Mouse (Mus musculus) mouse trophoblast stem cell (cell line): ENCODE measurements around the gene Capn9.

Experiments used
- in situ Hi-C, 2 experiments: fragments of 300-500 bp; cut with MseI, MboI; formaldehyde crosslinking; loops; 2 replicates in 1 of 2; 3 replicates in 1 of 2; pipeline ENCODE4 v1.15.1; 2025

The Capn9 gene

GRCm38 (mm10) chr8:124575811-124576210 lies at the start of gene Capn9:
TSS of gene Capn9 (plus strand) at chr8:124576111.
- in situ Hi-C loops = no loop called here

GRCm38 (mm10) chr8:124526261-124526660 lies 49.6 kb upstream of the Capn9 start:
- in situ Hi-C loops = no loop called here

GRCm38 (mm10) chr8:124530076-124530475 lies 45.8 kb upstream of the Capn9 start:
- in situ Hi-C loops = no loop called here

- in situ Hi-C loops = no loop called here
Observed at GRCm38 (mm10) chr8:124530556-124530955, 45.4 kb upstream of the Capn9 start.

GRCm38 (mm10) chr8:124530996-124531395 lies 44.9 kb upstream of the Capn9 start:
- in situ Hi-C loops = no loop called here

- in situ Hi-C loops = no loop called here
Observed at GRCm38 (mm10) chr8:124532626-124533025, 43.3 kb upstream of the Capn9 start.

GRCm38 (mm10) chr8:124535451-124535850 lies 40.5 kb upstream of the Capn9 start:
- in situ Hi-C loops = no loop called here

- in situ Hi-C loops = no loop called here
Observed at GRCm38 (mm10) chr8:124540906-124541305, 35.0 kb upstream of the Capn9 start.

- in situ Hi-C loops = no loop called here
Observed at GRCm38 (mm10) chr8:124542001-124542400, 33.9 kb upstream of the Capn9 start.

- in situ Hi-C loops = no loop called here
Observed at GRCm38 (mm10) chr8:124543272-124543671, 32.6 kb upstream of the Capn9 start.

GRCm38 (mm10) chr8:124546371-124546770 lies 29.5 kb upstream of the Capn9 start:
- in situ Hi-C loops = no loop called here

GRCm38 (mm10) chr8:124546815-124547214 lies 29.1 kb upstream of the Capn9 start:
- in situ Hi-C loops = no loop called here

- in situ Hi-C loops = no loop called here
Observed at GRCm38 (mm10) chr8:124547269-124547668, 28.6 kb upstream of the Capn9 start.

GRCm38 (mm10) chr8:124548187-124548586 lies 27.7 kb upstream of the Capn9 start:
- in situ Hi-C loops = no loop called here

GRCm38 (mm10) chr8:124551011-124551661 lies 24.8 kb upstream of the Capn9 start:
- in situ Hi-C loops = no loop called here

GRCm38 (mm10) chr8:124555113-124555750 lies 20.7 kb upstream of the Capn9 start:
- in situ Hi-C loops = no loop called here

- in situ Hi-C loops = no loop called here
Observed at GRCm38 (mm10) chr8:124556164-124556563, 19.7 kb upstream of the Capn9 start.

- in situ Hi-C loops = no loop called here
Observed at GRCm38 (mm10) chr8:124556658-124557057, 19.3 kb upstream of the Capn9 start.

GRCm38 (mm10) chr8:124557476-124557875 lies 18.4 kb upstream of the Capn9 start:
- in situ Hi-C loops = no loop called here

- in situ Hi-C loops = no loop called here
Observed at GRCm38 (mm10) chr8:124567126-124567525, 8.8 kb upstream of the Capn9 start.

- in situ Hi-C loops = no loop called here
Observed at GRCm38 (mm10) chr8:124567584-124567983, 8.3 kb upstream of the Capn9 start.

- in situ Hi-C loops = no loop called here
Observed at GRCm38 (mm10) chr8:124569100-124569499, 6.8 kb upstream of the Capn9 start.

GRCm38 (mm10) chr8:124569593-124569992 lies 6.3 kb upstream of the Capn9 start, which contains the start of gene Agt:
TSS of gene Agt (minus strand) at chr8:124569706.
- in situ Hi-C loops = no loop called here
